Mouse (Mus musculus) limb, embryonic 10.5 days (tissue): ENCODE results near the gene B4galt1. TPM values are rescaled to one million over a fixed set of nuclear protein-coding genes. Genes with fewer than 3 reads are reported as not detected.

Experiments used
- DNase-seq: peaks from one replicate; pipeline ENCODE4 v3.0.0-alpha.2; 2017; ENCODE audit warnings: low spot score
- H3K27ac ChIP-seq: fragments of 300-500 bp; sonication (generic); 2 replicates; pipeline ENCODE4 v1.5.1; 2016; ENCODE audit warnings: mild to moderate bottlenecking
- H3K27me3 ChIP-seq: fragments of 300-500 bp; sonication (generic); 2 replicates; pipeline ENCODE4 v1.6.1; 2016; ENCODE audit warnings: low read depth, mild to moderate bottlenecking; ENCODE audit not compliant: poor library complexity, severe bottlenecking
- H3K36me3 ChIP-seq: fragments of 300-500 bp; sonication (generic); 2 replicates; pipeline ENCODE4 v1.6.1; 2016; ENCODE audit warnings: mild to moderate bottlenecking, moderate library complexity
- H3K4me1 ChIP-seq: fragments of 300-500 bp; sonication (generic); 2 replicates; pipeline ENCODE4 v1.6.1; 2016
- H3K4me3 ChIP-seq: fragments of 300-500 bp; sonication (generic); 2 replicates; pipeline ENCODE4 v1.5.1; 2016; ENCODE audit warnings: mild to moderate bottlenecking, moderate library complexity
- H3K9me3 ChIP-seq: fragments of 300-500 bp; sonication (generic); replicated peaks from 2 replicates; pipeline ENCODE4 v1.6.1; 2016; ENCODE audit warnings: mild to moderate bottlenecking
- WGBS: fragments of 180-500 bp; shearing (Covaris S2); methylation state at CpG from one replicate; pipeline ENCODE4 v1.1.7; 2016; 5-methylcytosine and 5-hydroxymethylcytosine counted together
- polyA plus RNA-seq: library from polyadenylated mRNA; unstranded; fragments of >200 nt; fragmentation: Nextera tagmentation; extraction: Ambion mirVana; gene quantifications from 2 replicates; pipeline ENCODE4 v1.2.1, GENCODE M21; 2016

B4galt1 gene
- polyA plus RNA-seq, 1 experiment from 2014 or later: 29.9 TPM

DNA sequence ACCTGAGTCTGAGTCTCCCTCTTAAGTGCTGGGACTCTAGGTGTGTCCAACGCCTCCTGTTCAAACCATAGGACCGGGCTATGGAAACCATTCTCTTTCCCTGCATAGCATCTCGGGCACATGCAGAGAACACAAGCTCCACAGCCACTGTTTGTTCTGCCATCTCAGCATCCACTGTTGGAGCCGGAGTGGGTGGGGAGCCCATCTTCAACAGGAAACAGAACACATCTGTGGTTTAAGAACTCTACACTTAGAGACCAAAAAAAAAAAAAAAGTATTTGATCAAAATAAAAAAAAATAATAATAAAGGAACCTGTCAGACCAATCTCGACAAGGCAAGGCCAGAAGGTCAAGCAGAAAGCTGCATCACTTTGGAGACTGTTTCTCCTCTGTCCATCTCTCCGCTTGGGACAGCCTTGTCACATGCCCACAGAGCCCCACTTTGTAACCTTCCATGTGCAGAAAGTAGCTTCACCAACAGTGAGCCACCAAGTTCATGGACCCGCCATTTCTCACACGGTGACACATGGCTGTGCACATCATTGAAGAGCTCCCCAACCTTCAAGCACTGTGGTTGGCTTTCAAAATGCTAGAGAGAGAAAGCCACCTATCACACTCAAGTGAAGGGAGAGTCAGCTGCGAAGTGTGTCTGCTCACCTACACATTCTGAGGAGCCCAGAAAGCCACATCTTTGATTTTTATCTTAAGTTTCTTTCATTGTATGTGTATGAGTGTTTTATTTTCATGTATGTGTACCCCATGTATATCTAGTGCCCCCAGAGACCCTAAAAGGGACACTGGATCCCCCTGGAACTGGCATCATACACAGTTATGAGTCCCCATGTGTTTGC is 20.2 kb downstream of the B4galt1 start:
- Histone ChIP-seq H3K9me3 (no peaks in the 10 kb centered on the region), H3K27ac (no peak overlapping the region), H3K4me3 (no peak overlapping the region), H3K4me1 (peaks cover 6% of the 10 kb centered on the region; the same call in 1 of the 2 replicates), H3K27me3 (no peaks in the 10 kb centered on the region), H3K36me3 (0 out of 2 replicates have a peak, but pooled peaks cover 3% of the 10 kb centered on the region)
- 96% methylated on average over 9 of the region's 9 CpGs for WGBS
- no peak for DNase-seq

GRCm38 (mm10) chr4:40830530-40830929 is 23.3 kb downstream of the B4galt1 start:
- Histone ChIP-seq H3K4me1 (peaks cover under 1% of the 10 kb centered on the region; the same call in 1 of the 2 replicates), H3K27me3 (no peaks in the 10 kb centered on the region), H3K4me3 (no peak overlapping the region), H3K9me3 (no peaks in the 10 kb centered on the region), H3K36me3 (peaks cover 10% of the 10 kb centered on the region), H3K27ac (no peak overlapping the region)
- no peak for DNase-seq
- WGBS: 86% methylated on average over 5 of the region's 5 CpGs

DNA sequence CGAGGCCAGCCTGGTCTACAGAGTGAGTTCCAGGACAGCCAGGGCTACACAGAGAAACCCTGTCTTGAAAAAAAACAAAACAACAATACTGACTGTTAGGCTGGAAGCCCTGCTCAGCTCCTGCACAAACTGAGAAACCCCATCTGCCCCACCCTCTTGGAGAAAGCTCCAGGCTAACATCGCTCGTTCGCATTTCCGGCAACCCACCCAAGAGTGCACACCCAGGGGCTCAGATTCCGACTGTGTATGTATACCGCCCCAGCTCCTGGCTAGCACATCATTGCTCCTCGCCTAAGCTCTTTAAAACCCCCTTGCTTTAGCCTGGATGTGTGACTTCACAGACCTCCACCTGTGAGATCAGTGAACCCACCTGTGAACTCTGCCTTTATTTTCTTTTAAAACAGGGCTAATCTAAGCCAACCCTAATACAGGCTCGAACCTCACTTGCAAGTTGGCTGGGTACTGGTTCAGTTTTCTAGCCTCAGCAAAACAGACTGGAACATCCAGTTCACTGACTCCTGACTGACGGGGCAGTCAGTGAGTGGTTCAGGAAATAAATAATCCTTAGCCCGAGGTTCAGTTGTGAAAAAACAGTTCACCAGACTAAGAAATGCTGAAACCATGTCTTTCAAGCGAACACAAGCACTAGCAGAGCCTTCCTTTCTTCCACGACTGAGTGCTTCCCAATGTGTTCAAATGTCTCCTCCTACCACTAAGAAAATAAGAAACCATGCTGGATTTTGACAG is 24.0 kb downstream of the B4galt1 start:
- H3K36me3 ChIP-seq: peaks cover 10% of the 10 kb centered on the region
- H3K9me3 ChIP-seq: no peaks in the 10 kb centered on the region
- 88% methylated on average over 13 of the region's 13 CpGs for WGBS

DNA sequence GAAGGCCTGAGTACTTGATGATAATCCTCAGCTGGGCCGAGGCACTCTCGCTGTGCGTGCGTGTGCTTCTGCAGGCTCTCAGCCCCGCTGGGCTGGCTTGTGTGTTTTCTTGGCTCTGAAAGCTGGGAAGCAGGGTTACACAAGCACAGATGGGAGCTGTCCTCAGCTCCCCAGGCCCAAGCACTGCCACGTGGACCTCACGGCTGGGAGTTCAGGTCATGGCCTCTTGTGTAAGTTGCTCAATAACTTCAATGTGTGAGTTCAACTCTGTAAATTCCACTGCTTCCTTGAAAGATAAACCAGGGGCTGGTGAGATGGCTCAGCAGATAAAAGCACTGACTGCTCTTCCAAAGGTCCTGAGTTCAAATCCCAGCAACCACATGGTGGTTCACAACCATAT is 24.9 kb downstream of the B4galt1 start:
- peaks cover 10% of the 10 kb centered on the region for H3K36me3 ChIP-seq
- no peaks in the 10 kb centered on the region for H3K9me3 ChIP-seq
- H3K27me3 ChIP-seq: no peaks in the 10 kb centered on the region
- DNase-seq: no peak
- peaks cover 2% of the 10 kb centered on the region; the same call in 1 of the 2 replicates for H3K4me1 ChIP-seq
- H3K4me3 ChIP-seq: no peak overlapping the region
- 81% methylated on average over 7 of the region's 7 CpGs for WGBS
- no peak overlapping the region for H3K27ac ChIP-seq

More for the DNA sequence above, 24.0 kb downstream of the B4galt1 start:
- Histone ChIP-seq H3K27ac (no peak overlapping the region), H3K27me3 (no peaks in the 10 kb centered on the region), H3K4me1 (peaks cover 2% of the 10 kb centered on the region; the same call in 1 of the 2 replicates), H3K4me3 (no peak overlapping the region)
- DNase-seq: no peak

DNA sequence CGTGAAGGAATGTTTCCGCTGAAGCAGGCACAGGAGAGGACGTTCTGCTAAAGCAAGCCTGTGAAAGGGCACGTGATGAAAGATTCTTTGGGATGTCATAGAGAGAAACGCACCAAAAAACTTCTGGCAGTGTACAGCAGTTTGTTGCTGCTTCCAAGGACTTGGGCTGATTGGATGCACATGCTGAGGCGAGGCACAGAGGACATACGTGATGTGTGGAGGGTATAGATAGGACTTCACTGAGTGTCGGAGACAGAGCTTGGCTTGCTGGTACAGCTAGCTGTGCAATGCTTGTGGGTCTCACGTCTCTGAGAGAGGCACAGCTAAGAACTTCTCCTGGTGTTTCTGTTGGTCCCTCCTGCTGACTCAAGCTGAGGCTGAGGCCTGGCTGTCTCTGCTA is 25.9 kb downstream of the B4galt1 start:
- Histone ChIP-seq H3K36me3 (peaks cover 16% of the 10 kb centered on the region), H3K27me3 (no peaks in the 10 kb centered on the region), H3K4me3 (no peak overlapping the region), H3K27ac (no peak overlapping the region), H3K9me3 (no peaks in the 10 kb centered on the region), H3K4me1 (peaks cover 2% of the 10 kb centered on the region; the same call in 1 of the 2 replicates)
- WGBS: 91% methylated on average over 9 of the region's 9 CpGs
- DNase-seq: no peak

DNA sequence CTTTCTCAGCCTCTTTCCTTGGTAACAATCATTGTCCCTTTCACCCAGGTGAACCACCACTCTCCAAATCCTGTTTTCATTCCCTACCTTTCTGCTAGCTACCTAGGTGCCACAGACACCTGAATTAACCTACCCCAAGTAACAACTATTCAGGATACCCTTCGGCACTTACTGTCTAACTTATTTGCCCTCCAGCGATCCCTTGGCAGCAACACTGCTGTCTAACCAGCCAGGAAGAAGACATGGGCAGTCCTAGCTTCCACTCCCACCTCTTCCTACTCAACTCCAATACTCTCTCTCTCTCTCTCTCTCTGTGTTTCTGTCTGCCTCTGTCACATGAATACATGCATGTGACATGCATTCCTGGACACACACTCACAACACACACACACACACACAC is 27.0 kb downstream of the B4galt1 start:
- 97% methylated on average over 2 of the region's 2 CpGs for WGBS
- DNase-seq: no peak
- Histone ChIP-seq H3K27ac (no peak overlapping the region), H3K27me3 (no peaks in the 10 kb centered on the region), H3K9me3 (no peaks in the 10 kb centered on the region), H3K36me3 (peaks cover 21% of the 10 kb centered on the region), H3K4me3 (no peak overlapping the region), H3K4me1 (peaks cover 2% of the 10 kb centered on the region; the same call in 1 of the 2 replicates)

DNA sequence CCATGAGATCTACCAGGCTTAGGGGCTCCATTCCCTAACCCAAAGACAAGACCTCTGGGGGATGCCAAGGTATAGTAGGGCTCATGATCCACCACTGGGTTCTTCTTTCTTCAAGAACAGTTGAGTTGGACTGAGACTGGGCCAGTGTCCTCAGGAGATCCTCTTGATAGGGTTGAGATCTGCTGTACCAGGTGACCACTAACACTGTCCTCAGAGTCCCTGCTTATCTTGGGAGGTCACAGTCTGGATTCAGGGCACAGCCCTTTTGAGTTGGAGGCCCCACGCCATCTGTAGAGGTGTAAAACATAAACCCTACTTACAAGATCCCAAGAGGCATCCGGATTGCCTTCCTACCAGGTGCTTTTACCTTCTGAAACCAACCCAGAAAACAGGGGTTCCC is 27.8 kb downstream of the B4galt1 start:
- H3K9me3 ChIP-seq: no peaks in the 10 kb centered on the region

DNA sequence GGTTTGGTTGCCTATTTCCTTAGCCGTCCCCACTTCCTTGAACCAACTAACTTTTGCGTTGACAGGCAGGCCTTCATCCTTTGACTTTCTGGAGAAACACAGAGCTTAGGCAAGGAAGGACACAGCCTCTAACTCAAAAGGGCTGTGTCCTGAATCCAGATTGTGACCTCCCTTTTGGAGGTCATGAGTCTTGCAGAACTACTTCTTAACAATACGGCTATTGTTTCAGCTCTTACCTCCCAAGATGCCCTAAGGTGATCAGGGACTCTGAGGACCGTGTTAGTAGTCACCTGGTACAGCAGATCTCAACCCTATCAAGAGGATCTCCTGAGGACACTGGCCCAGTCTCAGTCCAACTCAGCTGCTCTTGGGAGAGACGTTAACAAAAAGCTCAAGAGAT is 28.7 kb downstream of the B4galt1 start:
- Histone ChIP-seq H3K4me1 (peaks cover 2% of the 10 kb centered on the region; the same call in 1 of the 2 replicates), H3K27ac (no peak overlapping the region), H3K36me3 (peaks cover 31% of the 10 kb centered on the region), H3K27me3 (no peaks in the 10 kb centered on the region), H3K4me3 (no peak overlapping the region), H3K9me3 (no peaks in the 10 kb centered on the region)
- WGBS: 80% methylated on average over 5 of the region's 5 CpGs
- no peak for DNase-seq

More for the DNA sequence above, 27.8 kb downstream of the B4galt1 start:
- H3K4me1 ChIP-seq: peaks cover 2% of the 10 kb centered on the region; the same call in 1 of the 2 replicates
- no peaks in the 10 kb centered on the region for H3K27me3 ChIP-seq
- whole genome bisulfite sequencing: 95% methylated on average over 2 of the region's 2 CpGs
- H3K36me3 ChIP-seq: peaks cover 26% of the 10 kb centered on the region
- no peak overlapping the region for H3K27ac ChIP-seq
- DNase-seq: no peak
- H3K4me3 ChIP-seq: no peak overlapping the region

GRCm38 (mm10) chr4:40824505-40824904 is 29.3 kb downstream of the B4galt1 start:
- H3K27me3 ChIP-seq: no peaks in the 10 kb centered on the region
- no peaks in the 10 kb centered on the region for H3K9me3 ChIP-seq
- H3K27ac ChIP-seq: no peak overlapping the region
- H3K4me1 ChIP-seq: peaks cover 2% of the 10 kb centered on the region; the same call in 1 of the 2 replicates
- 93% methylated on average over 7 of the region's 7 CpGs for WGBS
- no peak overlapping the region for H3K4me3 ChIP-seq
- no peak for DNase-seq
- H3K36me3 ChIP-seq: peaks cover 37% of the 10 kb centered on the region

- 90% methylated on average over 8 of the region's 8 CpGs for WGBS
- Histone ChIP-seq H3K27me3 (no peaks in the 10 kb centered on the region), H3K9me3 (no peaks in the 10 kb centered on the region), H3K4me1 (peaks cover 2% of the 10 kb centered on the region; the same call in 1 of the 2 replicates), H3K36me3 (peaks cover 35% of the 10 kb centered on the region), H3K4me3 (no peak overlapping the region), H3K27ac (no peak overlapping the region)
- no peak for DNase-seq
These were observed 30.1 kb downstream of the B4galt1 start for GRCm38 (mm10) chr4:40823664-40824063.

GRCm38 (mm10) chr4:40823151-40823550 is 30.7 kb downstream of the B4galt1 start:
- WGBS: 90% methylated on average over 14 of the region's 14 CpGs
- no peak overlapping the region for H3K4me3 ChIP-seq
- DNase-seq: no peak
- peaks cover 35% of the 10 kb centered on the region for H3K36me3 ChIP-seq
- H3K27me3 ChIP-seq: no peaks in the 10 kb centered on the region
- peaks cover 2% of the 10 kb centered on the region; the same call in 1 of the 2 replicates for H3K4me1 ChIP-seq
- no peaks in the 10 kb centered on the region for H3K9me3 ChIP-seq
- no peak overlapping the region for H3K27ac ChIP-seq

DNA sequence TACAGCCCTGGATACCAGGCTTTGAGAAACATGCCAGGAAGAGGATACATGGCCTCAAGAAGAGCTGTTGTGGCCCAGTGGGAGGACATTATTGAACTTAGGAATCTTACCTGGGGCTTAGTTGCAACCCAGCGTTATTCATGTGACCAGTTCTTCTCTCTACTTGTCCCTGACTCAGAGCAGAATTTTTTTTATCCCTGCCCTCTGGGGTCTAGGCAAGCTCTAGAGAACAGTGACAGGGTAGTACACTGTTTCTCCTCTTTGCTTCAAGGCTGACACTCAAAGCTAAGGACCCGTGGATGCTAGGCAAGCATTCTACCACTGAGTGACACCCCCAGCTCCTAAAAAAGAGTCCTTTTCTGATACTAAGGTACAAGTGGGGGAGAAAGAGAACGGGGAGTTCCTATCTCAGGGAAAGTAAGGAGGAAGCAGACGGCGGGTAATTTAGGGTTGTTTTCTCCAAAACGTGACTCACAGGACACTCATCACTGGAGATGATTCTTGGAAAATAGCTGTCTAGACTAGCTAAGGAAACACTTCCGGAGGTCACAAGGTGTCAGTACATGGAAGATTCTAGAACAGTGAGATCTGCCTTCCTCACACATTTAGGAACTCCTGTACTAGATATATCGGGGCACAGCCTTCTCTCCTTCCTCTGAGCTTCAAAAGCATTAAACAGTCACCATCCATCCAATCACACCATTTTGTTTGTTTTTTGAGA is 32.3 kb downstream of the B4galt1 start:
- H3K27me3 ChIP-seq: no peaks in the 10 kb centered on the region
- DNase-seq: no peak
- H3K36me3 ChIP-seq: peaks cover 38% of the 10 kb centered on the region
- no peaks in the 10 kb centered on the region for H3K9me3 ChIP-seq
- H3K4me1 ChIP-seq: peaks cover 2% of the 10 kb centered on the region; the same call in 1 of the 2 replicates
- no peak overlapping the region for H3K27ac ChIP-seq
- 86% methylated on average over 8 of the region's 8 CpGs for WGBS
- no peak overlapping the region for H3K4me3 ChIP-seq
